Mouse (Mus musculus): ENCODE results near the gene Trim14. TPM values are rescaled to one million over a fixed set of nuclear protein-coding genes. Genes with fewer than 3 reads are reported as not detected.
A peak's percentile ranks its signal among the peaks of the same experiment; 100 is the strongest.

The Trim14 gene
- polyA plus RNA-seq, 1 experiment from 2014 or later = 11.4 TPM

DNA sequence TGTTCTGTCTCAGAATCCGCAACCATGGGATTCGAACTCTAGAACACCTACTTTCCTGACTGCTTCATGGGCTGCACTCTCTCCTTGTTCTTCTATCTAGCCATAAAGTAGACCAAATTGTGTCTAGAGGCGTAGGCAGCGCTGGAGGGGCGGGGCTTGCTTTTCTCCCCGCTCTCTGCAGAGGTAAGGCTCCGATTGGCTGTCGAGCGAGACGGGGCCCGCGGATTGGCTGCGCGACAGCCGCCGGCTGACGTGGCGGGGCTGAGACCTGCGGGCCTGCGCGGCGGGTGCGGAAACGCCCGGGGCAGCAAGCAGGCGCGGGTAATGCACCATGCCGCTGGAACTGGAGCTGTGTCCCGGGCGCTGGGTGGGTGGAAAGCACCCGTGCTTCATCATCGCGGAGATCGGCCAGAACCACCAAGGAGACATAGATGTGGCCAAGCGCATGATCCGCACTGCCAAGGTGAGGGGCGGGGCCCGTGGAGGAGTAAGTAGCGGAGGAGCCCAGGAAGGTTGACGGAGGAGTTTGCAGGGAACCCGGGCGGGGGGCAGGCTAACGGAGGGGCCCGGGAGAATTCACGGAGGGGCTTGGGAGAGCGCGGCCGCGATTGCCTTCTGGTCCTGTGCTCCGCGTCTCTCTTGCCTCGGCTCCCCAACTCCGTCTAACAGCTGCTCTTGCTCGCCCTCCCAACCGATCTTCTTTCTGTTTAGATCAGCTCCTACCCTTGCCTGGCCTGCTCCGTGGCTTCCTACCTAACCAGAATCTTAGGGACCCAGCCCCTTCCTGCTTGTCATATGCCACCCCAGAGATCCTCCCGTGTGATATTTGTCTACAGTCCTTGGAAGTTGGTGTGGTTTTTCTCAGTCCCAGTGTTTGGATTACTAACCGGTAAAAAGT, 46.7 kb downstream of the Trim14 start, which contains the start of gene Nans:
Gene Nans, plus strand, starts transcription at position 221 of the 898 bp plus-strand sequence.
- Histone ChIP-seq H3K9ac (ENCODE audit: low read length) (peak within 1 kb of the TSS; percentile 71), H3K9me3 (ENCODE audit: control insufficient read depth, low read length) (no peaks in the 10 kb centered on the region), H3K27ac (ENCODE audit: low read depth) (peak within 1 kb of the TSS; percentile 66), H3K4me3 (ENCODE audit: low read depth, low read length) (peak within 1 kb of the TSS; percentile 75), H3K27me3 (replicated peaks; ENCODE audit: control insufficient read depth, insufficient read depth, low read length) (no peaks in the 10 kb centered on the region), H3K4me2 (ENCODE audit: low read length) (peak within 1 kb of the TSS; percentile 90), H3K36me3 (ENCODE audit: control insufficient read depth, insufficient read depth, low read length) (peaks cover 18% of the 10 kb centered on the region), H3K4me1 (replicated peaks; ENCODE audit: control insufficient read depth, insufficient read depth, low read length) (peaks cover 12% of the 10 kb centered on the region)
- under 1% methylated on average over 53 of the region's 58 CpGs for WGBS
- ATAC-seq (replicated peaks; ENCODE audit: low FRiP score, low TSS enrichment, low read depth) = peak; percentile 98
- DNase-seq (ENCODE audit: low spot score) = peak; percentile 91

DNA sequence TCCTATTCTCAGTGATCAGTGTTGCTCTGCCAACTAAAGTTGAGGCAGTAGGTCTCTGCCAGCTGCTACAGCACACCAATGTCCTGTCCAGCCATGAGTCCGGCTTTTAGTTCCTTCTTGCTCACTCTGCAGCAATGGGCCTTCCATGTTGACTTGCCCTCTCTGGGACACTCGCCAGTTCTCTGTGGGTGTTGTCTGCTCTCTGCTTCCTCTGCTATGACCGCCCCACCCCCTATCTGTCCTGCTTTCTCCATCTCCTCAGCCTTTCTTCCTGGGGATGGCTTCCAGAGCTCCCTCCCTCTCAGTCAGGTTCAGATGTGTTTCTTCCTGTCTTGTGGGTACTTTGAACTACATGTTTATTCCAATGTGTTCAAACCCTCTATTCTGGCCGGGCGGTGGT, 48.6 kb downstream of the Trim14 start:
- Histone ChIP-seq H3K4me3 (ENCODE audit: low read depth, low read length) (no peak overlapping the region), H3K4me1 (replicated peaks; ENCODE audit: control insufficient read depth, insufficient read depth, low read length) (peaks cover 12% of the 10 kb centered on the region), H3K4me2 (ENCODE audit: low read length) (no peak overlapping the region), H3K9me3 (ENCODE audit: control insufficient read depth, low read length) (no peaks in the 10 kb centered on the region), H3K27ac (ENCODE audit: low read depth) (no peak overlapping the region), H3K36me3 (ENCODE audit: control insufficient read depth, insufficient read depth, low read length) (no peaks in the 10 kb centered on the region), H3K9ac (ENCODE audit: low read length) (no peak overlapping the region), H3K27me3 (replicated peaks; ENCODE audit: control insufficient read depth, insufficient read depth, low read length) (no peaks in the 10 kb centered on the region)
- 87% methylated on average over 5 of the region's 5 CpGs for whole genome bisulfite sequencing
- DNase-seq (ENCODE audit: low spot score) (no peak), ATAC-seq (replicated peaks; ENCODE audit: low FRiP score, low TSS enrichment, low read depth) (no peak)

DNA sequence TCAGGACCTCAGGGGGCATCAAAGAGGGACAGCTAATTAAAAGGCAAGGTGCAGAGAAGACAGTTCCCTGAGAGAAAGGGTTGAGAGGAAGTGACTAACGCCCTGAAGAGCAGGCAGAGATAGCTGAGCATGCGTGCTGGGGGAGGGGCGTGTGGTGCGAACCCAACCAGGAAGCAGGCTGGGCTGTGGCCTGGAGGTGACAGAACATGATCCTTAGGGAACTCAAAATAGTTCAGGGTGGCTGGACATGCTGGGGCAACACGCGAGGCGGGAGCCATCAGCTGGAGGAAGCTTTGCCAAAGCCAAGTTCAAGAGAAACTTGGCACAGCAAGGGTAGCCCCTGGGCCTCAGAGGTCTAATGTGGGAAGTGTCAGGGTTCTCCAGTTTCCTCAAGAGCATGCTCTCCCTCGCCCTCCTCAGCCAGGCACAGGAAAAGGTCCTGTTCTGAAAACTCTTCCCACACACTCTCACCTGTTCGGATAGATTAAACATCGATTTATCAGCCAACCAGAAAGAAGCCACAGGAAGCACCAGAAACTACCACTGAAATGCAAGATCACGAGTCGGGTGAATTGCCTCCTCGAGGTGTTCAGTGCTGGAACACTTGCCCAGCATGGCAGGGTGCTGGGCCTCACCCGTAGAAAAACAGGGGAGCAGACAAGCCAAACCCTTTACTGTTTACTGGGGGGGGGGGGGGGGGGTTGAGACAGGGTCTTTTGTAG, 50.1 kb downstream of the Trim14 start:
- peaks cover 9% of the 10 kb centered on the region for H3K4me1 ChIP-seq (replicated peaks; ENCODE audit: control insufficient read depth, insufficient read depth, low read length)
- WGBS = 39% methylated on average over 14 of the region's 14 CpGs
- H3K36me3 ChIP-seq (ENCODE audit: control insufficient read depth, insufficient read depth, low read length) = no peaks in the 10 kb centered on the region
- H3K27me3 ChIP-seq (replicated peaks; ENCODE audit: control insufficient read depth, insufficient read depth, low read length) = no peaks in the 10 kb centered on the region
- H3K9ac ChIP-seq (ENCODE audit: low read length) = no peak overlapping the region
- H3K27ac ChIP-seq (ENCODE audit: low read depth) = no peak overlapping the region
- no peak for DNase-seq (ENCODE audit: low spot score)
- no peak overlapping the region for H3K4me3 ChIP-seq (ENCODE audit: low read depth, low read length)
- H3K4me2 ChIP-seq (ENCODE audit: low read length) = no peak overlapping the region
- no peak for ATAC-seq (replicated peaks; ENCODE audit: low FRiP score, low TSS enrichment, low read depth)
- H3K9me3 ChIP-seq (ENCODE audit: control insufficient read depth, low read length) = no peaks in the 10 kb centered on the region

DNA sequence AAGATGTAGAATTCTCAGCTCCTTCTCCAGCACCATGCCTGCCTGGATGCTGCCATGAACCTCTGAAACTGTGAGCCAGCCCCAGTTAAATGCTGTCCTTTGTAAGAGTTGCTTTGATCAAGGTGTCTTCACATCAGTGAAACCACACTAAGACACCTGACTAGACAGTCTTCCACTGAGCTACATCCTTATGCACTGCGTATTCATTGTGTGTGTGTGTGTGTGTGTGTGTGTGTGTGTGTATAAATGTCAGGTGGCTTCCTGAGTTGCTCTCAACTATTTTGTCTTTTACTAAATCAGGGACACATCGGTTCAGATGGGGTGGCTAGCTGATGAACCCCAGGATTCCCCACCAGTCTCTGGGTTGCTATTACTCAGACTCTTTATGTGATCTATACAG, 56.9 kb downstream of the Trim14 start:
- DNase-seq (ENCODE audit: low spot score) = no peak

GRCm38 (mm10) chr4:46475101-46475500, 60.8 kb downstream of the Trim14 start:
- H3K27me3 ChIP-seq (replicated peaks; ENCODE audit: control insufficient read depth, insufficient read depth, low read length) = no peaks in the 10 kb centered on the region
- H3K4me2 ChIP-seq (ENCODE audit: low read length) = no peak overlapping the region
- no peak overlapping the region for H3K9ac ChIP-seq (ENCODE audit: low read length)
- H3K27ac ChIP-seq (ENCODE audit: low read depth) = no peak overlapping the region
- WGBS = 94% methylated on average over 5 of the region's 5 CpGs
- no peak overlapping the region for H3K4me3 ChIP-seq (ENCODE audit: low read depth, low read length)
- no peaks in the 10 kb centered on the region for H3K9me3 ChIP-seq (ENCODE audit: control insufficient read depth, low read length)
- ATAC-seq (replicated peaks; ENCODE audit: low FRiP score, low TSS enrichment, low read depth) = no peak
- H3K4me1 ChIP-seq (replicated peaks; ENCODE audit: control insufficient read depth, insufficient read depth, low read length) = no peaks in the 10 kb centered on the region
- peaks cover 69% of the 10 kb centered on the region for H3K36me3 ChIP-seq (ENCODE audit: control insufficient read depth, insufficient read depth, low read length)
- DNase-seq (ENCODE audit: low spot score) = no peak

More for the DNA sequence above, 56.9 kb downstream of the Trim14 start:
- no peaks in the 10 kb centered on the region for H3K4me1 ChIP-seq (replicated peaks; ENCODE audit: control insufficient read depth, insufficient read depth, low read length)
- ATAC-seq (replicated peaks; ENCODE audit: low FRiP score, low TSS enrichment, low read depth) = no peak
- H3K9ac ChIP-seq (ENCODE audit: low read length) = no peak overlapping the region
- no peaks in the 10 kb centered on the region for H3K9me3 ChIP-seq (ENCODE audit: control insufficient read depth, low read length)
- H3K27ac ChIP-seq (ENCODE audit: low read depth) = no peak overlapping the region
- 92% methylated on average over 2 of the region's 2 CpGs for whole genome bisulfite sequencing
- H3K36me3 ChIP-seq (ENCODE audit: control insufficient read depth, insufficient read depth, low read length) = peaks cover 33% of the 10 kb centered on the region
- H3K27me3 ChIP-seq (replicated peaks; ENCODE audit: control insufficient read depth, insufficient read depth, low read length) = no peaks in the 10 kb centered on the region
- H3K4me3 ChIP-seq (ENCODE audit: low read depth, low read length) = no peak overlapping the region
- no peak overlapping the region for H3K4me2 ChIP-seq (ENCODE audit: low read length)

- DNase-seq (ENCODE audit: low spot score) = no peak
- Histone ChIP-seq H3K4me3 (ENCODE audit: low read depth, low read length) (no peak overlapping the region), H3K9me3 (ENCODE audit: control insufficient read depth, low read length) (no peaks in the 10 kb centered on the region), H3K9ac (ENCODE audit: low read length) (no peak overlapping the region), H3K27me3 (replicated peaks; ENCODE audit: control insufficient read depth, insufficient read depth, low read length) (no peaks in the 10 kb centered on the region), H3K27ac (ENCODE audit: low read depth) (no peak overlapping the region), H3K4me1 (replicated peaks; ENCODE audit: control insufficient read depth, insufficient read depth, low read length) (no peaks in the 10 kb centered on the region), H3K36me3 (ENCODE audit: control insufficient read depth, insufficient read depth, low read length) (peaks cover 99% of the 10 kb centered on the region), H3K4me2 (ENCODE audit: low read length) (no peak overlapping the region)
- WGBS = 89% methylated on average over 3 of the region's 3 CpGs
- ATAC-seq (replicated peaks; ENCODE audit: low FRiP score, low TSS enrichment, low read depth) = no peak
These were observed 70.2 kb downstream of the Trim14 start for GRCm38 (mm10) chr4:46465740-46466139.

GRCm38 (mm10) chr4:46463130-46463830, 72.7 kb downstream of the Trim14 start:
- Histone ChIP-seq H3K36me3 (ENCODE audit: control insufficient read depth, insufficient read depth, low read length) (peaks cover 84% of the 10 kb centered on the region), H3K27ac (ENCODE audit: low read depth) (no peak overlapping the region), H3K9me3 (ENCODE audit: control insufficient read depth, low read length) (no peaks in the 10 kb centered on the region), H3K4me2 (ENCODE audit: low read length) (no peak overlapping the region), H3K4me3 (ENCODE audit: low read depth, low read length) (no peak overlapping the region), H3K4me1 (replicated peaks; ENCODE audit: control insufficient read depth, insufficient read depth, low read length) (no peaks in the 10 kb centered on the region), H3K9ac (ENCODE audit: low read length) (no peak overlapping the region), H3K27me3 (replicated peaks; ENCODE audit: control insufficient read depth, insufficient read depth, low read length) (no peaks in the 10 kb centered on the region)
- DNase-seq (ENCODE audit: low spot score) = peak; percentile 65
- no peak; the same call in 1 of the 2 replicates for ATAC-seq (replicated peaks; ENCODE audit: low FRiP score, low TSS enrichment, low read depth)
- 87% methylated on average over 7 of the region's 7 CpGs for WGBS

DNA sequence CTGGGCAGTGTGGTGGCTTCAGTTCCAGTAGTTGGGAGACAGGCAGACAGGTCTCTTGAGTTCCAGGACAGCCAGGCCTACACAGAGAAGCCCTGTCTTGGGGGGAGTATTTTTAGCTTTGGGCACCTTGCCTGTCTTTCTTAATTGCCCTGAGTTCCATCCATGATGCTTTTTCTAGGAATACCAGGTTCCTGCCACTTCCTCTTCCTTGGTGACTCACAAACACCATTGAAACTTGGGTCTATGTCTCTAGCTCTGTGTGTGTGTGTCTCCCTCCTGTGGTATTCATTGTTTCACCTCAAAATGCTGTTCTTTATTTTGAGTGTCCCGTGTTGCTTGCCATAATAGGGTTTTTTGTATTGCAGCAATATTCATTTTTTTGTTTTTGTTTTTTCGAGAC, 77.5 kb downstream of the Trim14 start:
- Histone ChIP-seq H3K4me3 (ENCODE audit: low read depth, low read length) (no peak overlapping the region), H3K36me3 (ENCODE audit: control insufficient read depth, insufficient read depth, low read length) (peaks cover 41% of the 10 kb centered on the region), H3K27me3 (replicated peaks; ENCODE audit: control insufficient read depth, insufficient read depth, low read length) (no peaks in the 10 kb centered on the region), H3K27ac (ENCODE audit: low read depth) (no peak overlapping the region), H3K4me2 (ENCODE audit: low read length) (no peak overlapping the region), H3K4me1 (replicated peaks; ENCODE audit: control insufficient read depth, insufficient read depth, low read length) (peaks cover 17% of the 10 kb centered on the region), H3K9me3 (ENCODE audit: control insufficient read depth, low read length) (no peaks in the 10 kb centered on the region), H3K9ac (ENCODE audit: low read length) (no peak overlapping the region)
- WGBS = 99% methylated on average over 2 of the region's 2 CpGs
- DNase-seq (ENCODE audit: low spot score) (no peak), ATAC-seq (replicated peaks; ENCODE audit: low FRiP score, low TSS enrichment, low read depth) (no peak)

Measured in intestine, embryonic 14.5 days (tissue).